Mouse (Mus musculus) MEL-GATA-1-ER (cell line): ENCODE measurements around the gene Stim2.
A peak's percentile ranks its signal among the peaks of the same experiment; 100 is the strongest.

Experiments
- DNase-seq: peaks from one replicate; pipeline ENCODE4 v3.0.0-alpha.2; 2012; ENCODE audit warnings: low read depth; ENCODE audit errors: extremely low read depth

Stim2 gene

DNA sequence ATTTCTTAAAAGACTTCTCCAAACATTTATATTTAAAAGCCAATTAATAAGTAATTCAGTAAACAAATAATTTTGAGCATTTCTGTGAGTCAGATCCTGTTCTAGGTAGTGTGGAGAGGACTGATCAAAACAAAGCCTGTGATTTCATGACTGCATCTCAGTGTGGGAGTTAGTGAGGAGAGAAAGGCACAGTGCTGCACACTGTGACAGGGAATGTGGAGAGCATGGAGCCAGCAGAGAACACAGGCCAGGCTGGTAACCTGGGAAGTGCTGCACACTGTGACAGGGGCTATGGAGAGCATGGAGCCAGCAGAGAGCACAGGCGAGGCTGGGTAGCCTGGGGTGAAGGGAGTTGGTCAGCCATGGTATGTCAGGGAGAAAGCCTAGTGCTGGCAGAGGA, 48.1 kb downstream of the Stim2 start:
- DNase-seq = no peak

DNA sequence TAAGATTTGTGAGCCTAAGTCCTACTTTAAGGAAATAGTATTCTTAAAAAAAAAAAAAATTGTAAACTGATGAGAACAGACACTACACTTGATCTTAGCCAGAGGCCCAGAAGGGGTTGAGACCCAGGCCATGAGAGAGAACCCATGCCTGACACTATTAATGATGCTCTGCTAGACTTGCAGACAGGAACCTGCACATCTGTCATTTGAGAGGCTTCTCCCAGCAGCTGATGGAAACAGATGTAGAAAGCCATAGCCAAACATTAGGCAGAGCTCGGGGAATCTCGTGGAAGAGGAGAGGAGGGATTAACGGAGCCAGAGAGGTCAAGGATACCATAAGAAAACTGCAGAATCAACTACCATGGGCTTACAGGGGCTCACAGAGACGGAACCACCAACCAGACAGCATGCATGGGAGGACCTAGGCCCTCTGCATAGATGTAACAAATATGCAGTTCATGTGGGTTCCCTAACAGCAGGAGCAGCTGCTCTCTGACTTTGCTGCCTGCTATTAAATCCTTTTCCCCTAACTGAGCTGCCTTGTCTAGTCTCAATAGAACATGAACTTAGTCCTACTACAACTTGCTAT, 50.9 kb downstream of the Stim2 start:
- DNase-seq = no peak

- DNase-seq = no peak
Observed at GRCm38 (mm10) chr5:54049940-54050339, 51.6 kb downstream of the Stim2 start.

DNA sequence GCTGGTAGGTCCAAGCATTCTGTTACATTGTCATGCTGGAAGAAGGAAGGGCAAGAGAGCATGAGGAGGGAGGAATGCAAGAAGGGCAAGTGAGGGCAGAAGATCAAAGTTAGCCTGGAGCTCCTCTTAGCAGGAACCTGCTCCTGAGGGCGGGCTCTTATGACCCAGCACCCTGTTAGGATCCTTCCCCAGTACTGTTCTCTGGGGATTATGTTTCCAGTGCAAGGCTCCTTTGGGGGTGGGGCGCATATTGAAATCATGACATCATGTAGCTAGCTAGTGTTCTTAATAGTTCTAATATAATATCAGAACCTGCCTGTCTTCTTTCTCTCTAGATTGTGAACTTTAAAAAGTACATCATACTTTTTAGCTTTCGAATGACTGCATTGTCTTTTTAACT, 52.8 kb downstream of the Stim2 start:
- no peak for DNase-seq

DNA sequence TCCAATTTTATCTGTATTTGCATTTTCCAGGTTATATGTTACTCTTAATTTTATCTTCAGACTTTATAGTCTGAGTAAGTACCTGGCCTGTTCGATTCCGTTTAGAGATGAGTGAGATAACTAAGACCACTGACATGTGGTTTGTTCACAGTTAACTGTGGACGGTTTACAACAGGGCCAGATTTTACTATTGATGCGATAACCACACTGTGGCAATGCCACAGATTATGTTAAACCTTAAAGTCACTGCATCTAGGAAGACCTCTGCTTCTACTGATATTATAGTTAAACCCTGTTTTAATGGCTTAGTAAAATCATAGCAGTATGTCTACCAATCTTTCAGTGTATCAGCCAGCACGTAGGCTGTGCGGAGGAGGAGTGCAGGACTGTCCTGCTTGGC, 53.9 kb downstream of the Stim2 start:
- DNase-seq = no peak

GRCm38 (mm10) chr5:54053673-54054366, 55.5 kb downstream of the Stim2 start:
- DNase-seq = no peak

DNA sequence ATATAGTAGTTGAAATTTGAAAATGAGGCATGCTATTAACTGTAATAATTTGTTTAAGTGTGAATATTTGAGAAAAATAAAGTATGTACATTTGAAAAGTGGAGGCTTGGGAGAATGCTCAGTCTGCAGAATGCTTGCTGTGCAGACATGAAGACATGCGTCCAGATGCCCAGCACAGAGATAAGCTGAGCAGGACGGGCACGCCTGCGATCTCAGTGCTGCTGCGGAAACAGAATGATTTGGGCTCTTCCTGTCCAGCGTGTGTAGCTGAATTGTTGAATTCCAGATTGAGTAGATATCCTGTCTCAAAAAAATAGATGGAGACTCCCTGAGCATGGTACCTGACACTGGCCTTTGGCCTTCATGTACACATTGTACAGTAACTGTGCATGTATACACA, 58.0 kb downstream of the Stim2 start:
- DNase-seq = no peak

GRCm38 (mm10) chr5:54059998-54060397, 61.7 kb downstream of the Stim2 start:
- DNase-seq = peak; percentile 21

DNA sequence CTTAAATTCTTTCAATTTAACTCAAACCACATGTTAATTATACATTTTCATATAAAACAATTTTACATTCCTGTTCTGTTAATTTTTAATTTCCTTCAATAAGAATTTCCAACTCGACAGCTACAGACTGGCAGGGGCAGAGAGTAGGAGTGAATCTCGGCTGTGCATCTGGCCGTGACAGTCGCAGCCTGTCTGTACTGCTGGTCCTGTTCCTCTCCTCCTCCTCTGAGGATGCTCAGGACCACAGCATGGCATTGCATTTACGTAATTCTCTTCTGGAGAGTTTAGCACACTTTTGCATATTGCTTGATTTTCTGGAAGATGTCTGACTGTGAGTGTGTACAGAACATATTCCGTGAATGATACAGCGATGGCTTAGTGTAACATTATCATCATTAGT, 63.8 kb downstream of the Stim2 start:
- DNase-seq = no peak

- no peak for DNase-seq
Observed at GRCm38 (mm10) chr5:54067591-54067990, 69.3 kb downstream of the Stim2 start.

DNA sequence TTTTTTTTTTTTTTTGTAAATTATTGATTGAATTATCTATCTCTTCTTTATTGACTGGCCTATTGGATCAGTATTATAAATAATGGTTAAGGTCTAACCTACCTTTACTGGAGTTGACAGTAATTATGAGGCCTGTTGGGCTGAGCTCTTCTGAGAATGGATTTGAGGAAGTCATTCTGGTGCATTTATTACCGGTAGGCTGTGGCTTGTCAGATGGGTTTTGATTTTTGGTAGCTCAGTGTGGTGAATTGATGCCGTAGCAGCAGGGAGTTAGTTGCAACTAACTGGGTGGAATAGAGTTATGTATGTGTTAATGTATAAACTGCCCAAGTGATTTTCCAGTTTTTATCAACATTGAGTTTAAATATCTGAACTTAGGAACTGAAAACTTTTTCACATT, 72.2 kb downstream of the Stim2 start:
- peak; percentile 21 for DNase-seq

DNA sequence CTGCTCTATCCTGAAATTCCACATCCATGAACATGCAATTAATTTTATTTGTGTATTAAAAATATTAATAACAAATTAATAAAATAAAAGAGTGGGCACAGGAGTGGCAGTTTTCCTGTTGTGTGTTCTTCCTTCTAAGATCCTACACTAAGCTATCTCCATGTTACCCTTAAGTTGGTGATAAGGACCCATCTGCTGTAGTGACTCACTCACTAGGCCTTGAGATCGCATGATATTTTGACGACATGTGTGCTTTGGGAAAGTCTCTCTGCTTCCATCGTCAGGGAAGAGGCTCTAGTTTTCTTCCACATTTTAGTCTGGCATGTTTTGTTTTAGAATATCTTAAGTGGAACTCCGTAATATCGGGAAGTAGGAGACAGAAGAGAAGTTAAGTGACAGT, 73.0 kb downstream of the Stim2 start:
- no peak for DNase-seq

GRCm38 (mm10) chr5:54071705-54072104, 73.4 kb downstream of the Stim2 start:
- DNase-seq = no peak

DNA sequence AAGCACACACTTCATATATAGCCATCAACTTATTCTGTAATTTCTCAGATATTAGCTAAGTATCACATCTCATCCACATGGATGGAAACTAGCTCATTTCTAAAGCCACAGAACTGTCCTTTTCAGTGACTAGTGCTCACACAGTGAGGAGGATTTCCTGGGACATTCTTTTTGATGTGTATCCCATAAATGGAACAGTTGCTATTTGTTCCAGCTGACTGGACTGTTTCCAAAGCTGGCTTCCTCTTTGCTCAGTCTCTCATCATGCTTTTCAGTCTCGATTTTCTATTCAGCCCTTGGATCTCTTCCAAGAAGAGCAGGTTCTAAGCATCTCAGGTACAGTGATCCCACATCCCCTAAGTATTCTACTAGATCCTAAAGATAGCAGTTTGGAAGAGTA, 75.0 kb downstream of the Stim2 start:
- peak; percentile 14 for DNase-seq

- no peak for DNase-seq
Observed at GRCm38 (mm10) chr5:54079997-54080396, 81.7 kb downstream of the Stim2 start.

DNA sequence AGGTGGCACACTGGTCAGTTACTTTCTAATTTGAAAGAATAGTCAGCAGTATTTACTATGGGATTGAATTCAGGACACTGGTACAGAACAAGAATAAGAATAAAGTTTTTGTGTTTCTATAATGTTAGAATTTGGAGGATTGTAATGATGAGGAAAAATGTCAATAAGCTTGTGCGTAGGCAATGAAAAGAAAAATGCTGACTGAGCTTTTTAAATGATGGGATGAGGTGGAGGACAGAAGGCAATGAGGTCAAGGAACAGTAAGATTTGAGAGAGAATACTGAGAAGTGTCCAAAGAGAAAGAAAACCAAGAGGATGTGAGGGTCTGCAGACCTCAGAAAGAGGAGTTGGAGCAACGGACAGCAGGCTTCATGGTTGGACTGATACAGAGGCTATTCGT, 89.6 kb downstream of the Stim2 start:
- DNase-seq = no peak

DNA sequence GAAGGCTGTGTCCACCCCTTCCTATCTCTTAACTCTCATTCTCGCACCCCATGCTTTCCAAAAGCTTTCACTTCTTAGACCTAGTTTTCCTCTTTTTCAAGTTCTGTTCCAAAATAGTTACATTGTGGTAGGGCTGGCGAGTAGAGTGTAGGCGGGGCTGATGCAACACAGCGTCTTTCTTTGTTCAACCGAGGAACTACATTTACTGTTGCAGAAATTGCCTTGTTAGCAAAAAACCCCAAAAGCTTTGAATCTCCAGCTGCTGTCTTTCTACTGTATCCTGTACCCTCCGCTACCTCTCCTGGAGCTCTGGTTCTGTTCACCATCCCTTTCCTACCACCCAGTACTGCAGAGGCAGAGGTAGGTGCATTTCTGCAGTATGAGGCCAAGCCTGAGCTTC, 99.9 kb downstream of the Stim2 start:
- DNase-seq = no peak

DNA sequence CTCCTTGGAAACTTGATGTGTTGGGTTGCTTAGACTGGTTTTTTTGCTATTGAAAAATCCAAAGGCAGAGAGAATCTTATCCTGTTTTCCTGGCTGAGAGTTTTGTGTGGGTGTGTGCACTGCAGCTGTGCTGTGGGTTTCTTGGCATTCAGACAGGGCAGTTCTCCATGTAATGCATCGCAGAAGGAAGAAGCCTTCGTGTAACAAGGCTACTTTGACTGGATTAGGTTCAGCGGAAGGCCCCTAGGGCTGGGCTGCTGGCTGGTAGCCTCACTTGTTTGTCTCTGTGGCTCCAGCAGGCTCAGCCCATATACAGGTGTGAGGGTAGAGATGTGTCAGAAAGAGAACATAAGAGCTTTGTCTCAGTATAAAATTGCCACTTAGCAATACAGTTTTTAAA, 102.6 kb downstream of the Stim2 start:
- DNase-seq = no peak

DNA sequence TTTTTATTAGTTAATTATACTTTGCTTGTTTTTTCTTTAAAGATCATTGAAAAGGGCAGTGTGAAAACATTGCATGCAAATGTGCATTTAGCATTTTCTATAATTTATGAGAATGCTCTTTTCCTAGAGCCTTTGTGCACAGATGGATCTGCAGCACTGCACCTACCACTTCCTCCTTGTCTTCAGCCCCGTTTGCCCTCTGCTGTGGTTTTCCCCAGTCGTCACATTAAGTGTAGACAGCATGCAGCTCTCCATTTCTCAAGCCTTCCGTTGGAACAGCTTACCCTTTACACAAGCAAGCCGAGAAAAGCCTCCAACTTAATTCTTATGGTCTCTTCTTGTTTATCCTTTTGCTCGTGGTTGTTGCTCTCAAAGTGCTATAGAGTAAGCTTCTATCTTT, 103.0 kb downstream of the Stim2 start:
- peak; percentile 22 for DNase-seq

GRCm38 (mm10) chr5:54101960-54102359, 103.7 kb downstream of the Stim2 start:
- DNase-seq = no peak

- DNase-seq = no peak
Observed at GRCm38 (mm10) chr5:54106669-54107068, 108.4 kb downstream of the Stim2 start.

GRCm38 (mm10) chr5:54107069-54107468, 108.8 kb downstream of the Stim2 start:
- DNase-seq = no peak

DNA sequence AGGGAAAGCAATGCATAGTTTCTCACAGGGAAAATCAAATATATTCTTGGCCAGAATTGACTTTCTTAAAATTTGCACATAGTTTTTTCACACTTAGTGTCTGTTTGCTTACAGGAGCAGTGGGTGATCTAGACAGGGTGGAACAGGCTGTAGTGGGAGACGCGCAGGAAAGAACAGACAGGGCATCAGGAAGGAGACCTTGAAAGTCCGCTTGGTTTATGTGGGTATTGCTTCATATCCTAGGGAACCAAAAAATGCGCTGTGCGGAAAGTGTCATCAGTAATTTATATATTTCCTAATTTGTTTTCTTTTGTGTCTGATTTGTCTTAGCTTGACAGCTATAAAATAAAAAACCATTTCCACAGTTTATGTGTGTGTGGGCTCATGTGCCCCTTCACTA, 110.8 kb downstream of the Stim2 start:
- DNase-seq = no peak
